Mouse (Mus musculus) adrenal gland, postnatal 10 days (tissue): Measurements from ENCODE around the gene Laptm4a. TPM values are rescaled to one million over a fixed set of nuclear protein-coding genes. Genes with fewer than 3 reads are reported as not detected.

Experiments used
- DNase-seq: peaks from one replicate; pipeline ENCODE4 v3.0.0; 2021; ENCODE audit warnings: mixed read lengths
- total RNA-seq, 2 experiments: library from RNA; stranded (reverse); gene quantifications; 2 replicates each; pipeline ENCODE4 v1.2.3; 2021

Gene Laptm4a
- total RNA-seq, 2 experiments from 2014 or later, result 391 to 397 TPM

DNA sequence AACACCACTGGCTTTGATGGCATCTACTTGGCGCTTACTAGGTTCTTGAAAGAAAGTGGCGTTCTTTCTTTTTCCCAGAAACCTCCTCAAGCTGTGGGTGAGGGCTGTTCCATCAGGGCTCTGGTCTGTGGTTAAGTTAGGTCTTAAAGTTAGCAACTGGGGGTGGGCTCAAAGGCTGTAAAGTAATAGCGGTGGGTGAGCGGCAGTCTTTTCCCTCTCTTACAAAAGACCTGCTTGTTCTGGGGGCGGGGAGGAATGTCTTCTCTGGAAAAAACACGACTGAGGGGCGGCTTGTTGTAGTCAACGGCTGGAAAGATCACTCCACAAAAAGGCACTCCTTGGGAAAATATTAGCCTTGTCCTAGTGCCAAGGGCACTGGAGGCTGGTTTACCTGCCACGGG, 32.7 kb downstream of the Laptm4a start:
- no peak for DNase-seq

GRCm38 (mm10) chr12:8961607-8962316, 40.3 kb downstream of the Laptm4a start:
- no peak for DNase-seq

DNA sequence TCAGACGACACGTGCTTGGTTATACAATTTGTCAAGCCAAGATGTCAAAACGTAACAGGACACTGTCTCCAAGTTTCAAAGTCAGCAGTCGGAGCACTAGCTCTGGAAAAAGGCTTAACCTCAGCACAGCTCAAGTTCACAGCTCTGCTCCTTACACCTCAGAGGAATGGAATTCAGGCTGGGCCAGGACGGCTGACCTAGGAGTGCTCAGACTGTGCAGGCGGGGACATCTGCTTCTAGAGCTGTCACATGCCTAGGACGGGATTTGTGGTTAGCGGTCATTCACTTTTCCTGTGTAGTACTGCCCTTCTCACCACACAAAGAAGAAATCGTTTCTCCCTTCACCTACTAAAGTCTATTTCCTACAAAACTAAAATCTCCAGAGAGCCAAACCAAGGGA, 48.4 kb downstream of the Laptm4a start:
- DNase-seq, result peak; percentile 38

DNA sequence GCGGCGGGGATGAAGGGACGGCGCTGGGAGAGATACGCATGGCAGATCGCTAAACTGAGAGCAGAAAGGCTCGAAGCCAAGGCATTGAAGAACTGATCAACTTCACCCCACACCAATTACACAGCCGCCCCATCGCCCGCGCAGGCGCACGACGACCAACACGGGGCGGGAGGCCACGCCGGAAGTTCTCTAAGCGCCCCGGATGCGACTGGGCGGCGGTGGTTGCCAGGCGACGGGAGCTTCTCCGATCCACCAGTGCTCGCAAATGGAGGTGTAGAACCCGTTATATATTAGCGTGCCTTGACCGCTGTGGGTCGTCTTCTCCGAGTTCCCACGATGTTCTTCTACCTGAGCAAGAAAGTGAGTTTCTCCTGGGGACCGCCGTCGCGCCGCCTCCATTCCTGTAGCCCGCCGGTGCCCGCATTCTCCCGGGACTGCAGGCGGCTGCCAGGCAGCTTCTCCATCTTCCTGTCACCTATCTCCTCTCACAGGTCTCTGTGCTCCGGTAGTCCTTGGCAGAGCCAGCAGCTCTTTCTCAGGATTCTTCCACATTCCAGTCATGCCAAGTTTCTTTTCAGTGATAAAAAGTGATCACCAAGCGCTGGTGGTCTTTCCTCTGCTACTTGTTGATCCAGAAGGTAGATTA, 52.5 kb downstream of the Laptm4a start, which contains the start of gene Wdr35:
Gene Wdr35, plus strand, starts transcription at position 73 of the 646 bp plus-strand sequence.
- peak; percentile 93 for DNase-seq

DNA sequence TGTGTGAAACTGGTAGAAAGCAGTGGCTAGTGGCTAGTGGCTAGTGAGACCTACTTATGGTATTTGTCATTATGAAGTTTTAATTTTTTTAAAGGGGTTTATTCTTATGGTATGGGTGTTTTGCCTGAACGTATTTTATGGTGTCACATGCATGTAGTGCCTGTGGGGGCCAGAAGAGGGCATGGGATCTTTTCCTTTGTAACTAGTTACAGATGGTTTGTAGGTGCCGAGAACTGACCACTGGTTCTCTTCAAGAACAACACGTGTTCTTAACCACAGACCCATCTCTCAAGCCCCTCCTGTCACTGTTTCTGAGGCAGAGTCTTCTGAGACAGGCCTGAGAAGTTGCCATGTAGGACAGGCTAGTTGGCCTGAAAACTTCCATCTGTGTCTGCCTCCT, 53.6 kb downstream of the Laptm4a start:
- no peak for DNase-seq

Other genes with a start within 250 kb of the Laptm4a start
- 100 to 1,000 TPM; 131 to 150 TPM for gene Pum2, start 247.5 kb upstream of the Laptm4a start, total RNA-seq
- gene Sdc1, start 150.3 kb upstream of the Laptm4a start, total RNA-seq, result 10 to 100 TPM; 27.2 to 42.0 TPM
- gene Matn3, start 26.3 kb downstream of the Laptm4a start, total RNA-seq, result under 1 TPM in 1 of 2 experiments, not detected in 1; 0.30 TPM
- 10 to 100 TPM; 12.4 to 15.4 TPM for gene Wdr35, start 52.2 kb downstream of the Laptm4a start, total RNA-seq
- 10 to 100 TPM; 15.6 to 15.7 TPM for gene Ttc32, start 108.3 kb downstream of the Laptm4a start, total RNA-seq